Mouse (Mus musculus) urinary bladder, postnatal 25 days (tissue): ENCODE results near the gene Rhox2e.
"Not testable (repeated sequence)": the region's sequence is repeated elsewhere in the genome, so short reads cannot be mapped to it uniquely, and the experiment has no call there.

ENCODE experiments used
- DNase-seq: peaks from one replicate; pipeline ENCODE4 v3.0.0; 2022; ENCODE audit warnings: low spot score

The Rhox2e gene

DNA sequence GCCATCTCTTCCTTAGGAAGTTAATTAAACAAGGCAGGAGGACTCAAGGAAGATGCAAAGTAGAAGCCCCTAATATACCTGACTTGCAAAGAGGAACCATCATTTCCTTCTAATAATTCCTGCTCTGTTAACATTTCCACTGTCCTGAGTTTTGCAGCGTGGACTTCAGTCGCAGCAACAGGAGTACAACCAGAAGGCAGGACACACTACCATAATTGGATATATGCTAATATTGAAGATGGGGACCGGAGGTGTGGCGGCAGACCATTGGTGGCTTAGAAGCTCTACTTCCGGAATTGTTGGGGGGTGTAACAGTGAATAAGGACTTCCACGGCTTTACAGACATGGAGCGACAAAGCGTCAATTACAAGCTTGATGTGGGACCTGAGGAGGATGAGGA, at the start of gene Rhox2e:
Gene Rhox2e, plus strand, starts transcription at position 301 of the 400 bp plus-strand sequence.
- DNase-seq = not testable (repeated sequence)

DNA sequence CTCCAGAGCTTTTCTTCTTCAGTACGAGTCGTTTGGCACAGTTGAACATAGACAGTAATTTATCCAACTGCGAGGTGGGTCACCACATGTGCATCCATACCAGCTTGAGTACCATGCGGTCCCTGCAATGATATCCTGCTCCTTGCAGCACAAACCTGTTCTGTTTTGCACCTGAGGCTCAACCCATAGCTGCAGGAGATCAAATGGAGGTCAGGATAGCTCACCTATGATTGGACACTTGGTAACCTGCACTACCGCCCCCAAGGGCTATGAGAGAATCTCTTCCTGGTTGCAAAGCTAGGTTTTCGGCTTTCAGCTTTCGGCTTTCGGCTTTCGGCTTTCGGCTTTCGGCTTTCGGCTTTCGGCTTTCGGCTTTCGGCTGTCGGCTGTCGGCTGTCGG, 16.2 kb upstream of the Rhox2e start, which contains the start of gene Rhox4d:
Gene Rhox4d, plus strand, starts transcription at position 301 of the 400 bp plus-strand sequence.
- DNase-seq = not testable (repeated sequence)

DNA sequence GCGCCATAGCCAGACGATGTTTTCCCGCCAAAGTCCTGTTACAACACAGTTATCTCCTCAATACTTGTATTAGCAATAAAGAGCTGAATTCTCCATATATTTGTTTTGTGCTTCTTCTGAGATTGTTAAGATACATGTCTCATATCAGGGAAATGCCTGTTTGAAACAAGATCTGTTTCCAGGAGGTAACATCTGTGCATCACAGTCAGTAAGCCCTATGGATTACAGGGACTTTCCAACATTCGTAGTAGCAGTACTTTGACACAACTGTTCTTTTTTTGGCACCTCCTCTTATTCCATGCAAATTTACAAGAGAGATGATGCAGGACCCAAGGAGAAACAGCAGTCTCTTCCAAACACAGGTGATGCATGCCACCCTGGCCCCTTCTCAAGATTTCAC, 11.5 kb downstream of the Rhox2e start, which contains the start of gene Rhox3e:
Gene Rhox3e, plus strand, starts transcription at position 301 of the 400 bp plus-strand sequence.
- not testable (repeated sequence) for DNase-seq

DNA sequence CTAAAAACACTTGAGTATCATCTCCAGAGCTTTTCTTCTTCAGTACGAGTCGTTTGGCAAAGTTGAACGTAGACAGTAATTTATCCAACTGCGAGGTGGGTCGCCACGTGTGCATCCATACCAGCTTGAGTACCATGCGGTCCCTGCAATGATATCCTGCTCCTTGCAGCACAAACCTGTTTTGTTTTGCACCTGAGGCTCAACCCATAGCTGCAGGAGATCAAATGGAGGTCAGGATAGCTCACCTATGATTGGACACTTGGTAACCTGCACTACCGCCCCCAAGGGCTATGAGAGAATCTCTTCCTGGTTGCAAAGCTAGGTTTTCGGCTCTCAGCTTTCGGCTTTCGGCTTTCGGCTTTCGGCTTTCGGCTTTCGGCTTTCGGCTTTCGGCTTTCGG, 26.9 kb downstream of the Rhox2e start, which contains the start of gene Rhox4e:
Gene Rhox4e, plus strand, starts transcription at position 301 of the 400 bp plus-strand sequence.
- DNase-seq = not testable (repeated sequence)

DNA sequence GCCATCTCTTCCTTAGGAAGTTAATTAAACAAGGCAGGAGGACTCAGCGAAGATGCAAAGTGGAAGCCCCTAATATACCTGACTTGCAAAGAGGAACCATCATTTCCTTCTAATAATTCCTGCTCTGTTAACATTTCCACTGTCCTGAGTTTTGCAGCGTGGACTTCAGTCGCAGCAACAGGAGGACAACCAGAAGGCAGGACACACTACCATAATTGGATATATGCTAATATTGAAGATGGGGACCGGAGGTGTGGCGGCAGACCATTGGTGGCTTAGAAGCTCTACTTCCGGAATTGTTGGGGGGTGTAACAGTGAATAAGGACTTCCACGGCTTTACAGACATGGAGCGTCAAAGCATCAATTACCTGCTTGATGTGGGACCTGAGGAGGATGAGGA, 40.9 kb downstream of the Rhox2e start, which contains the start of gene Rhox2f:
Gene Rhox2f, plus strand, starts transcription at position 301 of the 400 bp plus-strand sequence.
- not testable (repeated sequence) for DNase-seq

DNA sequence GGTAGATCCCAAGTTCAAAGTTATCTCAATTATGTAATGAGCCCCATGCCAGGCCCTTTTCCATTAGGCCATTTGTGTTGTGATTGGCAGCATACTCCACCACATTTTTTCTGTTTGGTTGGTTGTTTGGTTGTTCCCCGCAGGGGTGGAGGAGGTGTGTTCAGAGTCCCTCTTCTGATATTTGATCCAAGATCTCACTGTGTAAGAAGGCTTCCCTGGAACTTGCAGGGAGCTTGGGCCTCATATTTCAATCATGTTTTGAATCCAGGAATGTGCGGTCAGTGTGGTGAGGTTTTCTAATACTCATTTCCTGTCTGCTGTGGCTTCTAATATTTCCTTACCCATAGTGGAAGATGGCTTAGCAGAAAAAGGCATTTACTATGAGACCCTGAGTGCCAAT, 42.4 kb downstream of the Rhox2e start:
- DNase-seq = not testable (repeated sequence)

DNA sequence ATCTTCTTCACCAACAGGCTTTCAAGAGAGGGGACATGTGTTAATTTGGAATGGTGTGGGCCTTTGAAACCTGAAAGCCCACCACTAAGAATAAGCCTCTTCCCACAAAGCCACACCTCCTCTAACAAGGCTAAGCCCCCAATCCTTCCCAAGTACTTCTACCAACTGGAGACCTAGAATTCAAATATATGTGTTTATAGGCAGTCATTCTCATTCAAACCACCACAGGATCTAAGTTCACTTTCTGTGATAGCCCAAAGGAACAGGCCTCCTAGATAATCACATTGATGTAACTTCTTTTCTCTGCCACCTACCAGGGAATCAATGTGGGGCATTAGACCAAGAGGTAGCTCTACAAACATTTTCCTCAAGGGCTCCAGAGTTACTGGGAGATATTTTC, 50.4 kb downstream of the Rhox2e start, which contains the start of gene Rhox3f:
Gene Rhox3f, plus strand, starts transcription at position 301 of the 400 bp plus-strand sequence.
- DNase-seq = not testable (repeated sequence)
